Mouse (Mus musculus) C2C12 (cell line): ENCODE data around the gene Stxbp5.

ENCODE experiments used
- CTCF ChIP-seq: IDR thresholded peaks from one replicate; pipeline ENCODE4 v1.5.1; 2011; ENCODE audit not compliant: control insufficient read depth, insufficient read depth, insufficient read length
- MAX ChIP-seq: IDR thresholded peaks from one replicate; pipeline ENCODE4 v1.6.1; 2011; ENCODE audit warnings: mild to moderate bottlenecking, control low read depth
- MYOG ChIP-seq: IDR thresholded peaks from one replicate; pipeline ENCODE4 v1.6.1; 2011; ENCODE audit not compliant: control insufficient read depth, insufficient read length; ENCODE audit errors: extremely low read depth
- USF1 ChIP-seq: IDR thresholded peaks from one replicate; pipeline ENCODE4 v1.6.1; 2011; ENCODE audit warnings: low read depth, mild to moderate bottlenecking, control low read depth, moderate library complexity

DNA sequence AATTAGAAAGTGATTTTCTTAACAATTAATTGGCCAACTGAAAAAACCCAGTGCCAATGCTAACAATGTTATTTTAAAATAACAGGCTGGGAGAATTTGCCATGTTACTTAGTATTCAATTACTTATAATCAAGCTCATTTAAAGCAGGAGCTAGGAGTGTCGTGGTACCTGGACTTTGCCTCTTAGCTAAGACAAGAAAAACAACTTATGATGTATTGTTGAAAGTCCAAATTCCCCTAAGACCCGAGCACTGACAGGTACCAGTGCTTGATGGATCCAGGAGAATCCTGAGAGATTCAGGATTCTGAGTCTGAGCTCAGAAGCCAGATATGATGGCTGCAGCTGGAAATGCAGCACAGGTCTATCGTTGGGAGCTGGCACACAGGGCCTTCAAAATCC, 71.1 kb downstream of the Stxbp5 start:
- TF ChIP-seq MYOG (no peak), CTCF (no peak), MAX (no peak), USF1 (no peak)
